Mouse (Mus musculus): ENCODE data around the gene Ube4b.
A peak's percentile ranks its signal among the peaks of the same experiment; 100 is the strongest.

The Ube4b gene

DNA sequence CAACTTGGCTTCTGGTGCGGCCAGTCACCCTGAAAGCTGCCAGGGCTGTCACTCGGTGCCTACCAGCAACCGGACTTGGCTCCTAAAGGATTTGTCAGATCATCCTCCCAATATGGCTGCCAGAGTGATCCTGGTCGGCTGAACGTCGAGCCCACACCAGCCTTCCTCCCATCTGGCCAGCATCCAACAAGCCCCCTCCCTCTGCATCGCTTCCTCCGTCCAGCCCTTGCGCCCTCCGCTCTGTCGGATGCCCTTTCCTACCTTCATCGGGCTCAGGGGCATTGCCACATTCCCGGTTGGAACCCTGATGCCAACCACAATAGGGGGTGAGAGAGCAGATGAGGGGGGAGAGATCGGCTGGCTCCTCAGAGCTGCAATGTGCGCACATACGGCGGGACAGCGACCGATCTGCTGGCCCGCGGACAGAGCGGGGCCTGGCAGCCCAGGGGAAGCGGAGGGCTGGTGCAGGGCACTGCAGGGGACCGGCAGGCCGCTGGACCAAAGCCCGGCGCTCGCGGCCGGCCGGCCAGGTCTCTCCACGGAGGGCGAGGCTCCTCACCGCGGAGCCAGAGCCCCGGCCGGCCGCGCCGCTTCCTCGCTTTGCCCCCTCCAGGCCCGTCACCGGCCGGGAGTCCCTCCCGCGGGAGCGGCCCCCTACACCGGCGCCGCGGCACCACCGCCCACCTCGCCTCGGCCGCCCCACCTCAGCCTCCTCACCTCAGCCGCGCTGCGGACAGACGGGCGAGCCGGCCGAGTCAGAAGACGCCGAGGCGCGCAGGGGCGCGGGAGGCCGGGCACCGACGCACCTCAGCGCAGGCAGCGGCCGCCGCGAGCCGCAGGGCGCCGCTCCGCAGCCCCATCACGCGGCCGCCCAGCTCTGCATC is 119.6 kb downstream of the Ube4b start:
- peak; percentile 51 to 82 for DNase-seq (ENCODE audit: low spot score in 2 of 2)

DNA sequence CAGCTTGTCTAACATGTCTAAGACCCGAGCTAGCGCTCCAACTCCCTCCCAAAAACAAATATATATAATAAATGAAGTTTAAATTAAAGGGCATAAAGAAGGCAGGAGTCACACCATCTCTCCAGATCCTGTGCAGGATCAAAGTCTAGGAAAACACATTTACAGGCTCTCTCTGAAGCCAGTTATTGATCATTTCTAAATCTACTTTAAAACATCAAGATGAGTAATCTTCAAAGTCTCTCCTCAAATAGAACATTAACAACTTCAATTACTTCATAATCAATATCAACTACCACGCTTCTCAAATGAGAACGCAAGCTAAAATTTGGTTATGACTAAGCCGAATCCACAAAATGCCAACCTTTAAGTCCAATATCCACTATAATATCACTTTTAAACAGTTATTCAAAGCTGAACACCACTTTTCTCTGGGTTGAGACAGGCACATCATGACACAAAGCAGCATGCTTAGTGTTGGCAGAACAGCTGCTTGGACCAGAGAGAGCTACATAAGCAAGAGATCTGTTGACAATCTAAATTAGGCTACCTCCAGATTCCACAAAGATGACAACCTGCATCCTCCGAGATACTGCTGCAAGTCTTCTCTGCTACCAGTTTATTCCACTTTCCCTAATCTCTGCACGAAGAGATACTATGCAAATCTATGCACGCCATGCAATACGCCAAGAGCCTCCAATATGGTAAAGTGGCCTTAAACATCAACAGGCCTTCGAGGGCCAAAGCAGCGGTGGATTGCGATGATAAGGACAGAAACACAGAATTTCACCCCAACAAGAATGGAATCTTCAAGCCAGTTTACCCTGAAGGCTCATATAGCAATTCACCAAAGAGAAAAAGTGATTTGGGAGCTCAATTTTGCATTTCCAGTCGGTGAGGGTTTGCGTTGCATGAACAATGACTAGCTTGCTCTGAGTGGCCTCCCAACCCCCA is 120.5 kb downstream of the Ube4b start:
- no peak for DNase-seq (ENCODE audit: low spot score in 2 of 2)

DNA sequence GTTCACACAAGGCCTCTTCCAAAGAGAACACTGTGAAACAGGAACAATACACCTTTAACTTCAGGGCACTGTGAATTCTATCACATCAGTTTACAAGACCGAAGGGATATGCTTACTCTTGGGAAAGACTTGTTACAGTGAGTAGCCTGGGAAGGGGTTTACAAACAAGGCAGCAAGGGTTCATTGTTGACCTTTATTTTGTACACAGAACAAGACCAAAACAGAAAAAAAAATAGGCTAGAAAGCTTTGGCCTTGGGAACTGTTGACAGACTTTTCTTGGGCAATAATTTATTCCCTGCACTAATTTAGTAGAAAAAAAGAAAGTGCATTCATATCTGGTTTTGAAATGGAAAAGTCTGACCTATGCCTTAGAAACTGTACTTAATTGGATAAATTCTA is 122.1 kb downstream of the Ube4b start:
- DNase-seq (ENCODE audit: low spot score in 2 of 2) = no peak

DNA sequence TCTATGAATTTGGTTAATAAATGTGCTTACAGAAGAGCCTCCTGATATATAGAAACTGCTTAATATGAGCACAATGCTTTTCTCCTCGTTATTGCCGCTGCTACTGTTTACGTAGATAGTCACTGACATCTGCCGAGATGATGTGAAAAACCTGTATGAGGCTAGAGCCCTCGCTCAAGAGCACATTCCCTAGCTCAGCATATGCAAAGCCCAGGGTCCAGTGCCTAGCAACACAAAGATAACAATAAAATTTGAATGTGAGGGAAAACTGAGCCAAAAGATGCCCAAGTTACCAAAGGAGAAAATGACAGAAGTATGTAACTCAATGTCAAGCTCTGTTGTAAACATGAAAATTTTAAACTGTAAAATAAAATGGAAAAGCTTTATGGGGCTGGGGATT is 123.0 kb downstream of the Ube4b start:
- no peak for DNase-seq (ENCODE audit: low spot score in 2 of 2)

DNA sequence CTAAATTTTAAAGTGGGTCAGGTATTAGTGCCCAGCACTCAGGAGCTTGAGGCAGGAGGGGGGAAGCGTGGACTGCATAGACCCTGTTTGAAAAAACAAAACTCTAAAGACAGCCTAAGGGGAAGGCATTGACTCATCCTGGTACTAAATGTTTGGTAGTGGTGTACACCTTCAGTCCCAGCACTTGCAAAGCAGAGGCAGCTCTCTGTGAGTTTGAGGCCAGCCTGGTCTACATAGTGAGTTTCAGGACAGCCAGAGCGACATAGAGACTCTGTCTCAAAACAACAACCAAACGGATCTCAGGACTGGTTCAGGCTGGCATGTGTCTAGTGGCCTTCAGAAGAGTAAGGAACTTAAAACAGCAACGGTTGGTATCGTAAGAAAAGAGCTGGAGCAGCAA is 123.8 kb downstream of the Ube4b start:
- DNase-seq (ENCODE audit: low spot score in 2 of 2) = no peak

DNA sequence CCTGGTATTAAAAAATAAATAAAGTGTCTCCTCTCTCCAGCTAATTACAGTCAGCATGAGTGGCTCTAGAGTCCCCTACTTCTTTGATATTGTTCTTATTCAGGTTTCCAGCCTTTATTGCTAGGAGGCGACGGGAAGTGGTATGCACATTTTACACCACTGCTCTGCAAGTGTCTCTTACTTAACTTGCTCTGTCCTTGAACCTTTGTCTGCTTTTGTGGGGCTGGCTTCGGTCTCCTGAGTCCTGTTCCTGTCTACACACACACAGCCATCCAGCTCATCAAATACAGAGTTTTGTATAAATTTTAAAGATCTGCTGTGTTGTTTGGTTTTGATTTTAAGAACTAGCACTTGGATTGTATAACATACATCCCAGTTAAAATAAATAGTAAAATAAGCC is 124.4 kb downstream of the Ube4b start:
- no peak for DNase-seq (ENCODE audit: low spot score in 2 of 2)

DNA sequence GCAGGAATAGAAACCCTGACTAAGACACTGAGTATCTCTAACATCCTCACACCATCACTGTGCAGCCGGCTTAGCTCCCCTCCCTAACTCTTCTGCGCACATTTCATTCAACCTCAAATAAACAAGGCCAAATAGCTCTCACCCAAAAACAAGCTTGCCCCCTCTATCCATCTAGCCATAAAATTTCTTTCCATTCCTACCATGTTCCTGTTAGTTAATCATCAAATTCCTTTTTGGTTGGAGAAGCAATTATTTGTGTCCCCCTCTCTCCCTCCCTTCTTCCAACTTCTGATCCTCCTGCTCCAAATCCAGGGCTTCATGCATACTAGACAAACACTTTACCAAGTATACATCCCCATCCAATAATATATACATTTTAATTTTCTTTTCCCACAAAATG is 130.0 kb downstream of the Ube4b start:
- no peak for DNase-seq (ENCODE audit: low spot score in 2 of 2)

DNA sequence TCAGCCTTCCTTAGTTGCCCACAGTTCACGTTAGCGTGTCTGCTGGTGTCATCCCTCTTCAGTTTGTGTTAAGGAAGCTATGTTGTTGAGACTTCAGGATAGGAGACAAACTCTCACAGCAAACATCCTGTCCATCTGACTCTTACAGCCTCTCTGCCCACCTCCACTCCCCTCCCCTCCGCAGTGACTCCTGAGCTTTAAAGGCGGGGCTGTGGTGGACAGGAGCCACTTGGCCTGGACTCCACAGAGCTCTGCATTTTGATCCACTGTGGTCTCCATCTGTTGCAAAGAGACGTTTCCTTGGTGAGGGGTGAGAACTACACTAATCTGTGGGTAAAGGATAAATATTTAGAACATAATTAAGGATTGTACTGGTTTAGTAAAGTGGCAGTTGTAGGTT is 133.6 kb downstream of the Ube4b start:
- no peak for DNase-seq (ENCODE audit: low spot score in 2 of 2)

DNA sequence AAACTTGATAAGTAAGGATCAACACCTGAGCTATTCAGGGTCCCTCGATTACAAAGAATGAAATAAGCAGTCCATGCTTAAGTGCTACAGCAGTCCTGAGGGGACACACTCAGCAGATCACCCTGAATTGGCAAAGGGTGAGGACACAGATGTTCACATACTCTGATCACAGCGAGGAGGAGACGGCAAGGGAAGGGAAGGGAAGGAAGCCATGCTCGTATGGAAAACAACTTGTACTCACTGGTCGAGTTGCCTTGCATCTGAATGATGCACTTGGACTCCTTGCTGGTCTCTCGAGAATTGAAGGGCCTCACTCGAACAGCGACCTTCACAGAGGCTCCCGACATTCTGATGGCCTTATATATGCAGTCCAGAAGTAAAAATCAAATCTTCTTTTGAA is 135.5 kb downstream of the Ube4b start:
- no peak for DNase-seq (ENCODE audit: low spot score in 2 of 2)

DNA sequence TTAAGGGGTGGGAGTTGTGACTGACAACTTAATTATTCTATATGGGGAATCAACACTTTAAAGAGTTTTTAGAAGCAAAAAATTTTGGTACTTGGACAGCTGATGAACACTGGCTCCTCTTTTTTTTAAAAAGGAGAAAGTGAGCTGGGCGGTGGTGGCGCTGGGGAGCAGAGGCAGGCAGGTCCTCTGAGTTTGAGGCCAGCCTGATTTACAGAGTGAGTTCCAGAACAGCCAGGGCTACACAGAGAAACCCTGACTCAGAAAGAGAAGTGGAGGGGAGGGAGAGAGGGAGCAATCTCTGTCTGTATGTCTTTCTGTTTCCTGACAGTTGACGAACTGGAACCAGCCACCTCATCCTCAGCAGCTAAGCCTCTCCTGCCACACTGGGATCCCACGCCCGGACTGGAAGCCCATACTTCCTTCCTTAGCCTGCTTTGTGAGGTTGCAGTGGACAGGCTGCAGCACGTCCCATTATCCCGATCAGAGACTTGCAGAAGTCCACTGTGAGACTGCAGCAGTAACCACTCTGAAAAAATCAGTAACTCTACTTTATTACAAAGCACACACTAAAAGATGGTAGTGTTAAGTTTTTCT is 136.3 kb downstream of the Ube4b start:
- no peak for DNase-seq (ENCODE audit: low spot score in 2 of 2)

DNA sequence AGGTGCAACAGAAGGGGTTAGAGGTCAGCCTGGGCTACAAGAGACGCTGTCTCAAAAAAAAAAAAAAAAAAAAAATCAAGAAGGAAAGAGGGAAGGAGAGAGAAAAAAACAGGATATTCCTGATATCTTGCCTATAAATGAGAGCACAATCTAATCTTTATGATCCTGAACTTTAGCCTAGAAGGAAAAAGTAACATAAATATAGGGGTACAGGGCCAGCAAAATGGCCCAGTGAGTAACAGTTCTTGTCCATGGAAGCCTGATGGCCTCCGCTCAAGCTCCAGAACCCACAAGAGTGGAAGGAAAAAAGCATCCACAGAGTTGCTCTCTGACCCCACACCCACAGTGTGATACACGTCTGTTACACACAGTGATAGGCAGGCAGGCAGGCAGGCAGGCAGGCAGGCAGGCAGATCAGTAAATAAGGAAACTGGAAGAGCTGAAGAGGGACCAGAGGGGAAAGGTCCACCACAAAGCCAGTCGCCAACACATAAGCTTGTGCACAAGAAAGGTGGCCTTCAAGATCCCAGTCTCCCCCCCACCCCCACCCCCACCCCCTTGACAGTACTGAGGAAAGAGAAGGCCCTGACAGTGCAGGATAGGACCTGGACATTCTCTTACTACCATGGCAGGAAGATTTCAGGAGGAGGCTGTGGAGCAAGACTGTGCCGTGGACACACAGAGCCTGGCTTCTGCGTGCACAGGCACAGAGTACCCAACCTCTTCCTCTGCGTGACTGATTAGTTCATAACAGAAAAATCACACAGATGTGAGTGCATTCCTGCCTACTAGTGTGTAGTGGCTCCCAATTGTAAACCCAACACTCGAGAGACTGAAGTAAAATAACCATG is 140.0 kb downstream of the Ube4b start:
- no peak for DNase-seq (ENCODE audit: low spot score in 2 of 2)

DNA sequence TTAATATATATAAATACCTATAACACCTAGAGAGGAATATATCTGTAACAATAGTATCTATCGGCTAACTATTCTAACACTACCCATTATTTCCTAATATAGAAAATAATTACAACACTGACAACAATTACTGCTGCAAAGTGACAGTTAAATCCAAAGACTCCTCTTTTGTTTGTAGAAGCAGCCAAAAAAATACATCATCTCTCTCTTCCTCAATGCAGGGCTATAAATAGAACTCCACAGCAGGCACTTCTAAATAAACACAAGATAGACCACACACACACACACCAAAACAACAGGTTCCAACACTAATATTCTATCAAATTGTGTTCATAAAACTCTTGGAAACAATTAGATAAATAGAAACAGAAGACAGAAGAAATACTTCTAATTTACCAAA is 140.9 kb downstream of the Ube4b start:
- DNase-seq (ENCODE audit: low spot score in 2 of 2) = no peak

DNA sequence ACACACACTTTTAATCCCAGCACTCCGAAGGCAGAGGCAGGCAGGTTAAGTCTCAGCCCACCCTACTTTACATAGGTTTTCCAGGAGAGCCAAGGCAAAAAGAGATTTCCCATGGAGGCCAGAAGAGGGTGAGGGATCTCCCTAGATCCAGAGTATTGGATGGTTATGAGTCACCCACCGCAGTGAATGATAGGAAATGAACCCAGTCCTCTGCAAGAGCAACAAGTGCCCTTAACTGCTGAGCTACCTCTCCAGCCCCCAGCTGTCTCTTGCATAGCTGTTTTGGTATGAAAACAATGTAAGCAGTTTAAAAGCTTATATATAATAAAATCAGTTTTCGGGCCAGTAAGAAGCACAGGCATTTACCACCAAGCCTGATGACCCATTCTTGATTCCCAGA is 143.5 kb downstream of the Ube4b start:
- DNase-seq (ENCODE audit: low spot score in 2 of 2) = no peak

DNA sequence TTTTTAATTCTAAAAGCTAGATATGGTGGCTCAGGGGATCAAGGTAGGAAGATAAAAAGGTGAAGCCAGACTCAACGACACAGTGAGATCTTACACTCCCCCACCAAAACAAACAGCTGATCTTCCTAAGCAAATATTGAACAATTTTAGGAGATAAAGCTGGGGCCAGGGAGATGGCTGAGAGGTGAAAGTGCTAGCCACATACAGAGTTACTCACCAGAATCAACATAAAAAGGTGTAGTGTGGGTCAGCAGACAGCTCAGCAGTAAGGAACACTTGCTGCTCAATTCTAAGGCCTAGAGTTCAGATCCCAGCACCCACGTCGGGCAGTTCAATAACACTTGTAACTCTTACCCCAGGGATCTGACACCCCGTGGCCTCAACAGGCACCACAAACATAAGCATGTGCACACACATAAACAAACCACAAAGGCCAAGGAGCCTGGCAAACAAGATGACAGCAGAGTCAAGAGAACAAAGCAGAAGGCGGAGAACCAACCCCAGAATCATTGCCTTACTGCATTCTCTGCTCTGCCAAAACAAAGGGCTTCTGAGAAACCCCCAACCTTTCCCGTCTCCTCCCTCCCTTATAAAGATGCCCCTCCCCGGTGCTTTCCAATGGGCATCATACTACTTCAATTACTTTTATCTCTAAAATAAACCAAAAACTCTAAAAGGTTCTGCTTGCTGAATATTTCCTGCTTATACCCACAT is 144.4 kb downstream of the Ube4b start:
- no peak for DNase-seq (ENCODE audit: low spot score in 2 of 2)

All from cerebellum, postnatal 4 days (tissue).